Mouse (Mus musculus) large intestine, adult 2 months (tissue): ENCODE results near the gene Plekha3. TPM values are rescaled to one million over a fixed set of nuclear protein-coding genes. Genes with fewer than 3 reads are reported as not detected.

Experiments
- DNase-seq: peaks from one replicate; pipeline ENCODE4 v3.0.0-alpha.2; 2012; ENCODE audit warnings: low read depth, low spot score
- WGBS: fragments of 180-500 bp; shearing (Covaris S2); methylation state at CpG from one replicate; pipeline ENCODE4 v1.1.7; 2018; 5-methylcytosine and 5-hydroxymethylcytosine counted together
- polyA plus RNA-seq: library from polyadenylated mRNA; depleted of rRNA; stranded (reverse); fragments of >200 nt; gene quantifications from 2 replicates; pipeline ENCODE4 v1.2.3, GENCODE M21; 2012; rRNA removed

The Plekha3 gene
- 11.1 and 13.9 TPM in 2 replicates for polyA plus RNA-seq

- 4% methylated on average over 52 of the region's 52 CpGs for WGBS
- DNase-seq = no peak
These were observed at the start of gene Plekha3 for GRCm38 (mm10) chr2:76674725-76675427. Gene Plekha3, plus strand, starts transcription at chr2:76675281.

GRCm38 (mm10) chr2:76630293-76630692 lies 44.8 kb upstream of the Plekha3 start:
- no peak for DNase-seq
- 90% methylated on average over 12 of the region's 12 CpGs for WGBS

GRCm38 (mm10) chr2:76631600-76631999 lies 43.5 kb upstream of the Plekha3 start:
- DNase-seq = no peak
- 45% methylated on average over 4 of the region's 4 CpGs for WGBS

GRCm38 (mm10) chr2:76639637-76640036 lies 35.4 kb upstream of the Plekha3 start:
- WGBS = 78% methylated on average over 2 of the region's 2 CpGs
- no peak for DNase-seq

GRCm38 (mm10) chr2:76643801-76644200 lies 31.3 kb upstream of the Plekha3 start:
- no peak for DNase-seq

GRCm38 (mm10) chr2:76647441-76647869 lies 27.6 kb upstream of the Plekha3 start:
- WGBS = under 1% methylated on average over 30 of the region's 32 CpGs
- no peak for DNase-seq

GRCm38 (mm10) chr2:76647883-76648570 lies 27.1 kb upstream of the Plekha3 start, which contains the start of the genes Prkra and Pjvk:
Gene Prkra, minus strand, starts transcription at chr2:76648015.
Gene Pjvk, plus strand, starts transcription at chr2:76648476.
- peak; percentile 96 for DNase-seq
- under 1% methylated on average over 42 of the region's 42 CpGs for WGBS

GRCm38 (mm10) chr2:76648666-76649141 lies 26.4 kb upstream of the Plekha3 start:
- WGBS = 13% methylated on average over 13 of the region's 13 CpGs
- no peak for DNase-seq

- 94% methylated on average over 4 of the region's 4 CpGs for WGBS
- DNase-seq = no peak
These were observed 22.0 kb upstream of the Plekha3 start for GRCm38 (mm10) chr2:76653070-76653469.

- WGBS = 52% methylated on average over 5 of the region's 5 CpGs
- DNase-seq = no peak
These were observed 20.4 kb upstream of the Plekha3 start for GRCm38 (mm10) chr2:76654646-76655045.

- DNase-seq = no peak
- WGBS = 75% methylated on average over 3 of the region's 3 CpGs
These were observed 19.6 kb upstream of the Plekha3 start for GRCm38 (mm10) chr2:76655444-76655843.

GRCm38 (mm10) chr2:76655982-76656381 lies 19.1 kb upstream of the Plekha3 start:
- DNase-seq = no peak
- WGBS = 7% methylated on average over 1 of the region's 1 CpGs

GRCm38 (mm10) chr2:76658551-76658950 lies 16.5 kb upstream of the Plekha3 start:
- WGBS = 66% methylated on average over 13 of the region's 13 CpGs
- no peak for DNase-seq

GRCm38 (mm10) chr2:76659419-76659818 lies 15.7 kb upstream of the Plekha3 start:
- 44% methylated on average over 8 of the region's 8 CpGs for WGBS
- no peak for DNase-seq

- DNase-seq = no peak
- 94% methylated on average over 7 of the region's 7 CpGs for WGBS
These were observed 9.6 kb upstream of the Plekha3 start for GRCm38 (mm10) chr2:76665531-76665930.

- WGBS = 75% methylated on average over 5 of the region's 5 CpGs
- DNase-seq = no peak
These were observed 7.9 kb upstream of the Plekha3 start for GRCm38 (mm10) chr2:76667200-76667599.

GRCm38 (mm10) chr2:76671641-76672040 lies 3.4 kb upstream of the Plekha3 start:
- no peak for DNase-seq
- 39% methylated on average over 6 of the region's 6 CpGs for WGBS

- WGBS = 3% methylated on average over 9 of the region's 9 CpGs
- no peak for DNase-seq
These were observed 2.8 kb upstream of the Plekha3 start for GRCm38 (mm10) chr2:76672134-76672745.

GRCm38 (mm10) chr2:76672966-76673392 lies 2.1 kb upstream of the Plekha3 start, which contains the start of gene Fkbp7:
Gene Fkbp7, minus strand, starts transcription at chr2:76673116.
- no peak for DNase-seq

GRCm38 (mm10) chr2:76673472-76674081 lies 1.5 kb upstream of the Plekha3 start:
- DNase-seq = no peak
- WGBS = 39% methylated on average over 7 of the region's 7 CpGs

More at GRCm38 (mm10) chr2:76672966-76673392, 2.1 kb upstream of the Plekha3 start, which contains the start of gene Fkbp7:
- under 1% methylated on average over 17 of the region's 17 CpGs for WGBS
